Mouse (Mus musculus) kidney, embryonic 14.5 days (tissue): ENCODE measurements around the gene Glipr2. TPM values are rescaled to one million over a fixed set of nuclear protein-coding genes. Genes with fewer than 3 reads are reported as not detected.

Experiments
- ATAC-seq: fragments of 200-750 bp; cut with Nextera tagmentation; 2 replicates; pipeline ENCODE4 v1.8.0; 2017; ENCODE audit warnings: moderate number of reproducible peaks, mild to moderate bottlenecking, moderate TSS enrichment, moderate library complexity; ENCODE audit not compliant: low FRiP score, low TSS enrichment
- H3K27ac ChIP-seq: fragments of 300-500 bp; sonication (generic); 2 replicates; pipeline ENCODE4 v1.5.1; 2014; ENCODE audit warnings: low read depth, mild to moderate bottlenecking, low read length, moderate library complexity, mixed read lengths
- H3K27me3 ChIP-seq: fragments of 300-500 bp; sonication (generic); 2 replicates; pipeline ENCODE4 v1.6.1; 2014; ENCODE audit warnings: mild to moderate bottlenecking, low read length; ENCODE audit not compliant: control insufficient read depth, insufficient read depth
- H3K36me3 ChIP-seq: fragments of 300-500 bp; sonication (generic); 2 replicates; pipeline ENCODE4 v1.6.1; 2014; ENCODE audit warnings: low read length, mixed read lengths; ENCODE audit not compliant: control insufficient read depth, insufficient read depth
- H3K4me1 ChIP-seq: fragments of 300-500 bp; sonication (generic); 2 replicates; pipeline ENCODE4 v1.6.1; 2014; ENCODE audit warnings: low read length, mixed read lengths; ENCODE audit not compliant: control insufficient read depth, insufficient read depth
- H3K4me2 ChIP-seq: fragments of 300-500 bp; sonication (generic); replicated peaks from 2 replicates; pipeline ENCODE4 v1.6.1; 2014; ENCODE audit warnings: low read depth, mild to moderate bottlenecking, low read length
- H3K4me3 ChIP-seq: fragments of 300-500 bp; sonication (generic); 2 replicates; pipeline ENCODE4 v1.5.1; 2014; ENCODE audit warnings: mild to moderate bottlenecking, low read length
- H3K9ac ChIP-seq: fragments of 300-500 bp; sonication (generic); 2 replicates; pipeline ENCODE4 v1.6.1; 2014; ENCODE audit warnings: low read depth, mild to moderate bottlenecking, low read length, moderate library complexity
- H3K9me3 ChIP-seq: fragments of 300-500 bp; sonication (generic); 2 replicates; pipeline ENCODE4 v1.6.1; 2016; ENCODE audit warnings: low read length; ENCODE audit not compliant: control insufficient read depth
- WGBS: fragments of 180-500 bp; shearing (Covaris S2); extraction: QIAGEN DNeasy Blood & Tissue Kit; methylation state at CpG from one replicate; pipeline ENCODE4 v1.1.7; 2014; 5-methylcytosine and 5-hydroxymethylcytosine counted together
- polyA plus RNA-seq: library from polyadenylated mRNA; unstranded; fragments of >200 nt; fragmentation: Nextera tagmentation; extraction: Ambion mirVana; gene quantifications from 2 replicates; pipeline ENCODE4 v1.2.1, GENCODE M21; 2014

Gene Glipr2
- polyA plus RNA-seq, 1 experiment from 2014 or later: 63.6 TPM

GRCm38 (mm10) chr4:43941315-43941714 is 15.9 kb upstream of the Glipr2 start:
- no peaks in the 10 kb centered on the region for H3K27me3 ChIP-seq
- WGBS: 96% methylated on average over 5 of the region's 5 CpGs

DNA sequence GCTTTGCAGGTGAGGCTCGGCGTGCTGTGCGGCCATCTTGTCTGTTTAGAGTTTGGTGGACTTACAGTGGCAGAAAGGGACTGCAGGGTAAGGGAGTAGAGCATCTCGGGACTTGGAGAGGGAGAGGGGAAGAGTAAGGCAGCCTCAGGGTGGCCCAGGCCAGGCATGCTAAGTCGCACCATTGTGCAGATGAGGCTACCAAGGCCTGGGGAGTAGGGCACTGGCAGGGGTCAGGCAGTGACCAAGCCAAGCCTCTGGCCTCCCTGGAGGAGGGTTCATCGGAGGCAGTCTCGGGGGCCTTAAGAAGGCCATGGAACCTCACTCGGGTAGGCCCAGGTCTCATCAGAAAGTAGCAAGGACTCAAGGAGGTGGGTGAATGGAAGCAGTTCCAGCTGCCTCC is 14.8 kb upstream of the Glipr2 start:
- Histone ChIP-seq H3K27me3 (no peaks in the 10 kb centered on the region), H3K4me3 (no peak overlapping the region), H3K4me1 (no peaks in the 10 kb centered on the region), H3K4me2 (no peak overlapping the region), H3K27ac (no peak overlapping the region), H3K36me3 (peaks cover 43% of the 10 kb centered on the region; the same call in 1 of the 2 replicates), H3K9ac (no peak overlapping the region), H3K9me3 (no peaks in the 10 kb centered on the region)
- 95% methylated on average over 8 of the region's 8 CpGs for WGBS
- ATAC-seq: no peak

More at GRCm38 (mm10) chr4:43941315-43941714, 15.9 kb upstream of the Glipr2 start:
- H3K9ac ChIP-seq: no peak overlapping the region
- no peak overlapping the region for H3K4me2 ChIP-seq
- no peak overlapping the region for H3K4me3 ChIP-seq
- ATAC-seq: no peak
- H3K36me3 ChIP-seq: peaks cover 43% of the 10 kb centered on the region; the same call in 1 of the 2 replicates
- no peaks in the 10 kb centered on the region for H3K9me3 ChIP-seq
- H3K27ac ChIP-seq: no peak overlapping the region
- no peaks in the 10 kb centered on the region for H3K4me1 ChIP-seq

DNA sequence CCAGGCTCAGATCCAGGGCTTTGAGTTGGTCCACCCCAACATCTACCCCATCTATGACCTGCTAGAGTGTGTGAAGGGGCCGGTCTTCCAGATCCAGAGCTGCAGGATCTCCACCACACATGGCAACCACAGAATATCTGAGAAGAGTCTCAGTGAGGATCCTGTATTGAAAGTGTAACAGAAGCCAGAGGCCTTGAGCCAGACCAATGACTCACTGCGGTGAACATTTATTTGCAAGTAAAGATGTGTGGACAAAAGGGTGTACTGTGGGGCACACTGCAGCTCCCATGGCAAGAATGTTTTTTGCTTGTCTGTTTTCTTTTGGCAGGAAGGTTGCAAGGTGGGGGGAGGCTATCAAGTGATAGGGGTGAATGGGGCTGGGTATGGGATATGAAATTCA is 9.6 kb upstream of the Glipr2 start:
- H3K4me2 ChIP-seq: no peak overlapping the region
- H3K4me1 ChIP-seq: no peaks in the 10 kb centered on the region
- no peaks in the 10 kb centered on the region for H3K27me3 ChIP-seq
- no peak overlapping the region for H3K27ac ChIP-seq
- no peaks in the 10 kb centered on the region for H3K9me3 ChIP-seq
- H3K4me3 ChIP-seq: no peak overlapping the region
- no peak for ATAC-seq
- no peak overlapping the region for H3K9ac ChIP-seq
- 96% methylated on average over 2 of the region's 2 CpGs for WGBS
- peaks cover 11% of the 10 kb centered on the region; the same call in 1 of the 2 replicates for H3K36me3 ChIP-seq

GRCm38 (mm10) chr4:43957846-43958461 is 753 bp downstream of the Glipr2 start:
- H3K4me1 ChIP-seq: 0 out of 2 replicates have a peak, but pooled peaks cover 18% of the 10 kb centered on the region
- H3K9me3 ChIP-seq: no peaks in the 10 kb centered on the region
- H3K27ac ChIP-seq: peak overlapping the region; percentile 67; the same call in 1 of the 2 replicates
- peak overlapping the region; percentile 93 for H3K4me2 ChIP-seq
- H3K36me3 ChIP-seq: no peaks in the 10 kb centered on the region
- peak overlapping the region; percentile 67 for H3K4me3 ChIP-seq
- H3K27me3 ChIP-seq: no peaks in the 10 kb centered on the region
- WGBS: under 1% methylated on average over 26 of the region's 26 CpGs
- peak; percentile 78 for ATAC-seq
- peak overlapping the region; percentile 63 for H3K9ac ChIP-seq

DNA sequence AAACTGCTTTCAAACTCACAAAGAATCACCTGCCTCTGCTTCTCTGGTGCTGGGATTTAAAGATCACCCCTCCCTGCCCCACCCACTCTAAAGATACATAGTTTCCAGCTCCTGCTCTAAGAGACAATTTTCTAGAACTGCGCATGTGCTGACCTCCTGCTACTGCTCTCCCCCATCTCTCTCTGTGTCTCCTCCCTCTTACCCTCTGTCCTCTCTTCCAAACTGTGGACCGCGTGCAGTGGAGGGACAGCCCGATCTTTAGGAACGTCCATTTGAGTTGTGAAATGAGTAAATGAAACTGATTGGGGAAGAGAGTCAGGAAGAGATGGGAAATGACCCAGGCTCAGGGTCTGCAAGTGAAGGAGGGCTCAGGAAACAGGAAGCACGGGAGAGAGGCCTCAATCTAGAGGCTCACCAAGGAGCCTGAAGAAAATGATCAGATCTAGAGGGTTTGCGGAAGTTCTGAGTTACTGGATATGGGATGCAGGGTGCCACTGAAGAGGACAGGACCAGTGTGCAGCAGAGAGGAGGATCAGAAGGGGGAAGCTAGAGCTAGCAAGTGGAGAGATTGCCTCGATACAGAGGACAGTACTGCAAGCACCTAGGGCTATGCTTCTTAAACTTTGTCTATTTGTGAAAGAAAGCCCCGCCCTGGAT is 2.5 kb downstream of the Glipr2 start:
- Histone ChIP-seq H3K4me2 (peak overlapping the region; percentile 15), H3K9me3 (no peaks in the 10 kb centered on the region), H3K27ac (no peak overlapping the region; the same call in 1 of the 2 replicates), H3K4me3 (no peak overlapping the region), H3K4me1 (peaks cover 22% of the 10 kb centered on the region; the same call in 1 of the 2 replicates), H3K36me3 (no peaks in the 10 kb centered on the region), H3K27me3 (no peaks in the 10 kb centered on the region), H3K9ac (peak overlapping the region; percentile 18; the same call in 1 of the 2 replicates)
- 61% methylated on average over 9 of the region's 9 CpGs for WGBS
- ATAC-seq: no peak

GRCm38 (mm10) chr4:43960207-43960606 is 3.0 kb downstream of the Glipr2 start:
- WGBS: 91% methylated on average over 6 of the region's 6 CpGs
- peak overlapping the region; percentile 18; the same call in 1 of the 2 replicates for H3K9ac ChIP-seq
- no peak overlapping the region for H3K27ac ChIP-seq
- no peaks in the 10 kb centered on the region for H3K36me3 ChIP-seq
- no peaks in the 10 kb centered on the region for H3K27me3 ChIP-seq
- H3K4me2 ChIP-seq: no peak overlapping the region
- H3K4me1 ChIP-seq: peaks cover 27% of the 10 kb centered on the region; the same call in 1 of the 2 replicates
- H3K4me3 ChIP-seq: no peak overlapping the region
- H3K9me3 ChIP-seq: no peaks in the 10 kb centered on the region
- ATAC-seq: no peak

DNA sequence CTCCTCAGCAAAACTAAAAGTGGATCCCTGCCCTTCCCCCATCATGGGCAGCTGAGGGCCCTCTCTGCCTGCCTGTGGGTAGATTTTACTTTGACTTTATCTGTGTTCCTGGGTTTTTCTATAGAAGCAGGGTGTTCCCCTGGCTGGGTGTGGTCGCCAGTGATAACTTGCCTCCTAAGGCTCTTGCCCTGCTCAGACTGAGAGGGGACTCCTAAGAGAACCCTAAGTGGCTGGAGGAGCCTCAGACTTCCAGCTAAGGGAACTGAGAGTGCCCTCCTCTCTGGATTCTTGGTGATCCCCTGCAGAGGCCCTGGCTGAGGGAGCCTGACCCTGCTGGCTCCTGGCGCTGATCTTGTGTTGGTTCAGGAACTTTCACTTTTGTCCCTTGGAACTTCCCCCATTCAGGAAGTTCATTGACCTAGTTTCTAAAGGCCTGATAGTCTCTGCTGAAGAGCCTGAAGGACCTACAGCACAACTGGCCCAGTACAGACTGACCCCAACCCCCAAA is 7.2 kb downstream of the Glipr2 start:
- no peak for ATAC-seq
- 64% methylated on average over 2 of the region's 2 CpGs for WGBS
- Histone ChIP-seq H3K4me2 (no peak overlapping the region), H3K27me3 (no peaks in the 10 kb centered on the region), H3K9ac (no peak overlapping the region), H3K4me1 (peaks cover 28% of the 10 kb centered on the region), H3K4me3 (no peak overlapping the region), H3K36me3 (no peaks in the 10 kb centered on the region), H3K9me3 (no peaks in the 10 kb centered on the region), H3K27ac (no peak overlapping the region)

DNA sequence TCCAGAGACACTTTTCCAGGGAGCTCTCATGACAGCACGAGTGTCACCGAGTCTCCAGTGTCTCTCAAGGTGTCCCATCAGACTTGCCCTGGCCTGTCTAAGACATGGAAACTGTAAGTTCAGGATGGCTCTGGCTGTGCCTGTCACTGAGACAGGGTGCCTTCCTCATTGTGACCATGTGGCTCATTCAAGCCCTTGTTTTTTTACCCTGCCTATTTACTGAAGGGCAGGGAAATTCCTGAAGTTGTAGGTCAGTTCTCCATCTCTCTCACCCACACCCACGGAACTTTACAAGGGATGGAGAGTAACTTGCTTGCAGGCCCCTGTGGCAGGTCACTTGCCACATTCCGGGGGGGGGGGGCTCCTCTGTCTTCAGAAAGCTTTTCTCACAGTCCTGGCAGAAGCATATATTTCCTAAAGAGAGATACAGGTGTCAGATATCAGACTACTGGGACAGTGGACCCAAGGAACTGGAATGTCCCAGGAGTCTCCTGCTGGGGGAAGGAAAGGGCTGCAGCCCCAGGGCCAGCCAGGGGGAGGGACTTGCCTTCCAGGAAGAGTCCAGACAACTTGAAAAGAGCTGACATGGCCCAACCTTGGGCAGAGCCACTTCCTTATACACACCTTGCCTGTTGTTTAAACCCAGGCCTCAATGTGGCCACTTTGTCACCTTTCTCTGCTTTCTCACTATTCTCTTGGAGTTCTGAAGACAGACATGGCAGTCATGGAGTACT is 7.9 kb downstream of the Glipr2 start:
- 33% methylated on average over 4 of the region's 4 CpGs for WGBS

More for the DNA sequence above, 7.9 kb downstream of the Glipr2 start:
- H3K27ac ChIP-seq: no peak overlapping the region
- no peak for ATAC-seq
- no peak overlapping the region for H3K9ac ChIP-seq
- H3K4me1 ChIP-seq: peaks cover 24% of the 10 kb centered on the region
- H3K27me3 ChIP-seq: no peaks in the 10 kb centered on the region
- no peak overlapping the region for H3K4me2 ChIP-seq
- H3K36me3 ChIP-seq: no peaks in the 10 kb centered on the region
- H3K4me3 ChIP-seq: no peak overlapping the region
- H3K9me3 ChIP-seq: no peaks in the 10 kb centered on the region
